ENCODE assay signal across 24 mouse cellular contexts in the genomic region with DNA sequence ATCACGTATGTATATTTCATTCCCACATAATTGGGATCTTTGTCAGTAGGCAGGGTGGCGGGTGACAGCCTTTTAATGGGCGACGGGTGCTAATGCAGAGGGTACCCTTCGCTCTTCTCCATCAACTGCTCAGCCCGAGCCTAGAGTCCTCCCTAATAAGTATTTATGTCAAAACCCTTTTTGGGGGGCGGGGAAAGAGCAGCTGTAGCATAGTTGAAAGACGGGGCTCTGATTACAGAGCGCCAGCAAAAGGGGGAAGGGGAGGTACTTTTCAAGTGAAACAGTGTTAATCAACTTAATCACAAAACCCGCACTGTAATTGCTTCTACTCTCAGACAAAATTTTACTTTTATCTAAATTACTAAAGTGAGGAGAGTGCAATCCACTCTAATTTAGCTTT.
"Had no signal": no experiment of that assay in that cellular context is flagged by ENCODE, and none has a peak within 500 bp of the region (broad histone marks: within the 10 kb centered on the region; RNA-seq: fewer than 3 reads in every experiment).

No protein-coding gene starts in this region.

- H3K36me3 ChIP-seq: limb, embryonic 12.5 days; limb, embryonic 15.5 days; midbrain, embryonic 13.5 days; neural tube, embryonic 13.5 days; stomach, embryonic 15.5 days had no signal

- H3K27me3 ChIP-seq: limb, embryonic 12.5 days; limb, embryonic 15.5 days; midbrain, embryonic 13.5 days; neural tube, embryonic 13.5 days; stomach, embryonic 15.5 days had no signal

- H3K9ac ChIP-seq: limb, embryonic 12.5 days; limb, embryonic 15.5 days; liver, embryonic 14.5 days; liver, postnatal 0 days; lung, embryonic 14.5 days; midbrain, embryonic 13.5 days; neural tube, embryonic 13.5 days; stomach, embryonic 15.5 days had no signal

- DNase-seq: kidney, adult 2 months; kidney, postnatal 25 days; layer of hippocampus, adult 9-11 months; layer of hippocampus, postnatal 36 days; left cerebral cortex, postnatal 4 days; liver, postnatal 0 days; lung, embryonic 14.5 days; retina, postnatal 1 day; right cerebral cortex, postnatal 25 days; spleen, adult 18-20 months; thymus, adult 18-20 months; thymus, postnatal 36 days had no signal

- H3K4me2 ChIP-seq: limb, embryonic 12.5 days; limb, embryonic 15.5 days; liver, embryonic 11.5 days; lung, embryonic 14.5 days; midbrain, embryonic 13.5 days; neural tube, embryonic 13.5 days; stomach, embryonic 15.5 days had no signal

- H3K4me3 ChIP-seq: layer of hippocampus, adult 2 months; limb, embryonic 12.5 days; limb, embryonic 15.5 days; midbrain, embryonic 13.5 days; myocyte; neural tube, embryonic 13.5 days; stomach, embryonic 15.5 days had no signal

- H3K9me3 ChIP-seq: limb, embryonic 12.5 days; limb, embryonic 15.5 days; midbrain, embryonic 13.5 days; neural tube, embryonic 13.5 days; stomach, embryonic 15.5 days had no signal

- ATAC-seq: liver, postnatal 0 days; lung, postnatal 0 days; midbrain, embryonic 13.5 days had no signal

- H3K27ac ChIP-seq: kidney, postnatal 0 days; layer of hippocampus, adult 2 months; limb, embryonic 12.5 days; limb, embryonic 15.5 days; liver, embryonic 14.5 days; macrophage; midbrain, embryonic 13.5 days; neural tube, embryonic 13.5 days; stomach, embryonic 15.5 days had no signal

- H3K4me1 ChIP-seq: limb, embryonic 12.5 days had no signal
